Mouse (Mus musculus): ENCODE measurements at regions not wholly inside any gene's neighbourhood (a gene's known extent, or its start where the extent isn't known, plus 50 kb on each side); places are given as distances from the start of the nearest gene placed in this dataset.
A peak's percentile ranks its signal among the peaks of the same experiment; 100 is the strongest.

DNA sequence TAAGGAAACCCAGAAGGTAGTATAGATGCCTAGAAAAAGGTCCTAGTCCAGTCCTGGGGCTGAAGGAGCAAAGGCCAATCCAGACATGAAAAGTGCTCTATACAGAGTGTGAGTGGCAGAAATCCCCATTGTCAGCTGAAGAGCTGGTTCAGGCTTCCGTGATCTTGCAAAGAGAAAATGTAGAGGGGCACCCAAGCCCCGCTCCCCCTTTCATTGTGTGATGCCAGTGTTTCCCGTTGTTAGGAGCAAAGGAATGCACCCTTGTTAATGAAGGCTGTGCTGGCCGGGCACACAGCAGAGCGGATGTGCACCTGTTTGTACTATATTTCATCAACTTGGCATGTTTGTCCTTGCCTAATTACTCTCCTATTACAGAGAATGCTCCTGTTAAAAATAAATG, 492.5 kb downstream of the Mdfic start:
- no peaks in the 10 kb centered on the region for H3K27me3 ChIP-seq (ENCODE audit: control insufficient read depth, insufficient read depth, low read length, poor library complexity, severe bottlenecking)
- DNase-seq (ENCODE audit: low read depth, low spot score), result no peak
- H3K36me3 ChIP-seq (ENCODE audit: control insufficient read depth, insufficient read depth, low read length, poor library complexity, severe bottlenecking), result no peaks in the 10 kb centered on the region

DNA sequence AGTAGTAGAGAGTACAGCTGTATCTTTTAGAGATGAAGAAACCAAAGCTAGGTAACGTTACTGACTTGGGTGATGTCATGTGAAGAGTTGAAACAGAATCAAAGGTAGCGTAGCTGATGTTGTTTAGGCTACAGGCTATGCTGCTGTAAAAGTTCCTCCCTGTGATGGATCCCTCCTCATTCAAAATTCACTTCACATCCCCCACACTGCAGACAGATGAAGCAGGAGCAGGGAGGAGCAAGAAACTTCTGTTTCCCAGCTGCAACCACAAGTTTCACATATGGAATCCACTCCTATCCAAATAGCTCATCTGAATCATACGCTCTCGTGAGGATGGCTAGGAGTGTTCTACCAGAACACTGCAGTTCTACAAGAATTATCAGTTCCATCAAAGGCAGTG, 493.2 kb downstream of the Mdfic start:
- no peak for DNase-seq (ENCODE audit: low read depth, low spot score)
- no peaks in the 10 kb centered on the region for H3K36me3 ChIP-seq (ENCODE audit: control insufficient read depth, insufficient read depth, low read length, poor library complexity, severe bottlenecking)
- H3K27me3 ChIP-seq (ENCODE audit: control insufficient read depth, insufficient read depth, low read length, poor library complexity, severe bottlenecking), result no peaks in the 10 kb centered on the region

DNA sequence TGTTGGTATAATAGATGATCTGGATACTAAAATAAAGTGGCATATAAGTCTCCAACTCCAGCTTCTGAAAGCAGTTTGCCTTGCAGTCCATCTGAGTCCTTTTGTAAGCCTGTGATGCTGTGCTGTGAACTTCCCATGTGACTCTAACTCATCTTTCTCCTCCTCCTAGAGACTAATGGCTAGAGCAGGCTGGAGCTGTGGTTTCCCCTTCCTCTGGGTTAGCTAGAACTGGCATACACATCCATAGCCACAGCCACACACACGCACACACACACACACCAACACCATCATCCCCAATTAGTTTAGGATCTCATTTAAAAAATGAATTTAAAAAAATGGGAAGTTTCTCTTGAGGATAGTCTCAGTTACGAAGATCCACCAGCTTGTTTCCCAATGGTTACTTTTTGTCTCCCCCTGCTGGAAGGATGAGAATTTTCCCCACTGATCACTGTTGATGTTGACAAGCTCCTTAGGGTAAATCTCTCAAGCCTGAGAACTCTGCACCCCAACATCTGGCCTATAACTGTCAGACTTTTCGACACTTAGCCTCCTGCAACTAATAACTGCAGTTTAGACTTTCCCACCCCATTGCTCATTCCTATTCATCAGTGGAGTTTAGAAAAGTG, 500.7 kb downstream of the Mdfic start:
- DNase-seq (ENCODE audit: low read depth, low spot score), result peak; percentile 39
- H3K36me3 ChIP-seq (ENCODE audit: control insufficient read depth, insufficient read depth, low read length, poor library complexity, severe bottlenecking), result no peaks in the 10 kb centered on the region

More for the DNA sequence above, 500.7 kb downstream of the Mdfic start:
- H3K27me3 ChIP-seq (ENCODE audit: control insufficient read depth, insufficient read depth, low read length, poor library complexity, severe bottlenecking), result no peaks in the 10 kb centered on the region

Measured in splenic B cell, adult 2 months (primary cell).